Mouse (Mus musculus) midbrain, embryonic 12.5 days (tissue): Measurements from ENCODE around the gene Ctf2. TPM values are rescaled to one million over a fixed set of nuclear protein-coding genes. Genes with fewer than 3 reads are reported as not detected.
A peak's percentile ranks its signal among the peaks of the same experiment; 100 is the strongest.

Source experiments
- ATAC-seq: fragments of 200-750 bp; cut with Nextera tagmentation; 2 replicates; pipeline ENCODE4 v1.8.0; 2017; ENCODE audit warnings: low read depth, moderate TSS enrichment, moderate library complexity; ENCODE audit not compliant: low FRiP score
- H3K27ac ChIP-seq: fragments of 300-500 bp; sonication (generic); replicated peaks from 2 replicates; pipeline ENCODE4 v1.5.1; 2016; ENCODE audit warnings: mild to moderate bottlenecking
- H3K27me3 ChIP-seq: fragments of 300-500 bp; sonication (generic); 2 replicates; pipeline ENCODE4 v1.6.1; 2016; ENCODE audit warnings: mild to moderate bottlenecking
- H3K36me3 ChIP-seq: fragments of 300-500 bp; sonication (generic); 2 replicates; pipeline ENCODE4 v1.6.1; 2016
- H3K4me1 ChIP-seq: fragments of 300-500 bp; sonication (generic); 2 replicates; pipeline ENCODE4 v1.6.1; 2016
- H3K4me2 ChIP-seq: fragments of 300-500 bp; sonication (generic); replicated peaks from 2 replicates; pipeline ENCODE4 v1.6.1; 2016; ENCODE audit warnings: mild to moderate bottlenecking, moderate library complexity
- H3K4me3 ChIP-seq: fragments of 300-500 bp; sonication (generic); 2 replicates; pipeline ENCODE4 v1.5.1; 2016; ENCODE audit warnings: mild to moderate bottlenecking
- H3K9ac ChIP-seq: fragments of 300-500 bp; sonication (generic); replicated peaks from 2 replicates; pipeline ENCODE4 v1.6.1; 2016; ENCODE audit warnings: mild to moderate bottlenecking, moderate library complexity
- H3K9me3 ChIP-seq: fragments of 300-500 bp; sonication (generic); 2 replicates; pipeline ENCODE4 v1.6.1; 2016; ENCODE audit warnings: mild to moderate bottlenecking
- WGBS: fragments of 180-500 bp; shearing (Covaris S2); methylation state at CpG from one replicate; pipeline ENCODE4 v1.1.7; 2016; 5-methylcytosine and 5-hydroxymethylcytosine counted together
- polyA plus RNA-seq: library from polyadenylated mRNA; unstranded; fragments of >200 nt; fragmentation: Nextera tagmentation; extraction: Ambion mirVana; gene quantifications from 2 replicates; pipeline ENCODE4 v1.2.1, GENCODE M21; 2016

The Ctf2 gene
- polyA plus RNA-seq, 1 experiment from 2014 or later, result 0.13 TPM

GRCm38 (mm10) chr7:127689626-127690280, 42.2 kb downstream of the Ctf2 start:
- H3K4me3 ChIP-seq, result no peak overlapping the region
- 73% methylated on average over 9 of the region's 9 CpGs for WGBS
- no peak for ATAC-seq

GRCm38 (mm10) chr7:127688935-127689334, 43.0 kb downstream of the Ctf2 start:
- H3K9me3 ChIP-seq, result no peaks in the 10 kb centered on the region
- 94% methylated on average over 7 of the region's 7 CpGs for WGBS
- H3K4me1 ChIP-seq, result peaks cover 10% of the 10 kb centered on the region
- no peaks in the 10 kb centered on the region for H3K36me3 ChIP-seq
- ATAC-seq, result no peak
- no peak overlapping the region for H3K4me2 ChIP-seq
- no peaks in the 10 kb centered on the region for H3K27me3 ChIP-seq
- no peak overlapping the region for H3K9ac ChIP-seq
- H3K27ac ChIP-seq, result no peak overlapping the region
- no peak overlapping the region for H3K4me3 ChIP-seq

More at GRCm38 (mm10) chr7:127689626-127690280, 42.2 kb downstream of the Ctf2 start:
- no peaks in the 10 kb centered on the region for H3K9me3 ChIP-seq
- H3K4me1 ChIP-seq, result peaks cover 10% of the 10 kb centered on the region
- H3K36me3 ChIP-seq, result no peaks in the 10 kb centered on the region
- H3K4me2 ChIP-seq, result no peak overlapping the region
- H3K9ac ChIP-seq, result no peak overlapping the region
- no peaks in the 10 kb centered on the region for H3K27me3 ChIP-seq
- no peak overlapping the region for H3K27ac ChIP-seq

- Histone ChIP-seq H3K27me3 (no peaks in the 10 kb centered on the region), H3K36me3 (no peaks in the 10 kb centered on the region), H3K4me2 (no peak overlapping the region), H3K9me3 (no peaks in the 10 kb centered on the region), H3K4me3 (no peak overlapping the region), H3K4me1 (peaks cover 10% of the 10 kb centered on the region), H3K27ac (no peak overlapping the region), H3K9ac (no peak overlapping the region)
- no peak for ATAC-seq
- 82% methylated on average over 11 of the region's 11 CpGs for WGBS
These were observed 45.1 kb downstream of the Ctf2 start for GRCm38 (mm10) chr7:127686740-127687449.

GRCm38 (mm10) chr7:127685304-127686018, 46.5 kb downstream of the Ctf2 start:
- Histone ChIP-seq H3K4me3 (no peak overlapping the region), H3K36me3 (no peaks in the 10 kb centered on the region), H3K4me2 (no peak overlapping the region), H3K27me3 (no peaks in the 10 kb centered on the region), H3K27ac (no peak overlapping the region), H3K9ac (no peak overlapping the region), H3K9me3 (no peaks in the 10 kb centered on the region), H3K4me1 (no peaks in the 10 kb centered on the region)
- ATAC-seq, result no peak
- WGBS, result 85% methylated on average over 14 of the region's 14 CpGs

GRCm38 (mm10) chr7:127681888-127682553, 49.9 kb downstream of the Ctf2 start:
- no peaks in the 10 kb centered on the region; the same call in 1 of the 2 replicates for H3K4me1 ChIP-seq
- no peak overlapping the region for H3K4me2 ChIP-seq
- no peaks in the 10 kb centered on the region for H3K9me3 ChIP-seq
- no peak overlapping the region for H3K9ac ChIP-seq
- no peak overlapping the region for H3K4me3 ChIP-seq
- no peaks in the 10 kb centered on the region for H3K27me3 ChIP-seq
- no peaks in the 10 kb centered on the region for H3K36me3 ChIP-seq
- WGBS, result 87% methylated on average over 8 of the region's 8 CpGs
- no peak overlapping the region for H3K27ac ChIP-seq
- ATAC-seq, result no peak

- no peak overlapping the region for H3K27ac ChIP-seq
- WGBS, result 92% methylated on average over 13 of the region's 13 CpGs
- H3K4me3 ChIP-seq, result no peak overlapping the region
- H3K4me1 ChIP-seq, result no peaks in the 10 kb centered on the region; the same call in 1 of the 2 replicates
- no peak for ATAC-seq
- H3K27me3 ChIP-seq, result no peaks in the 10 kb centered on the region
- no peaks in the 10 kb centered on the region for H3K9me3 ChIP-seq
- H3K4me2 ChIP-seq, result no peak overlapping the region
- no peaks in the 10 kb centered on the region for H3K36me3 ChIP-seq
- H3K9ac ChIP-seq, result no peak overlapping the region
These were observed 51.4 kb downstream of the Ctf2 start for GRCm38 (mm10) chr7:127680541-127680940.

- H3K36me3 ChIP-seq, result no peaks in the 10 kb centered on the region
- H3K27ac ChIP-seq, result no peak overlapping the region
- WGBS, result 53% methylated on average over 2 of the region's 2 CpGs
- H3K4me2 ChIP-seq, result no peak overlapping the region
- no peaks in the 10 kb centered on the region for H3K9me3 ChIP-seq
- no peak overlapping the region for H3K4me3 ChIP-seq
- ATAC-seq, result no peak
- no peak overlapping the region for H3K9ac ChIP-seq
- H3K4me1 ChIP-seq, result no peaks in the 10 kb centered on the region; the same call in none of the 2 replicates
- H3K27me3 ChIP-seq, result no peaks in the 10 kb centered on the region
These were observed 53.2 kb downstream of the Ctf2 start for GRCm38 (mm10) chr7:127678811-127679210.

- WGBS, result 96% methylated on average over 4 of the region's 4 CpGs
- H3K9me3 ChIP-seq, result no peaks in the 10 kb centered on the region
These were observed 54.4 kb downstream of the Ctf2 start for GRCm38 (mm10) chr7:127677609-127678008.

GRCm38 (mm10) chr7:127677077-127677476, 54.9 kb downstream of the Ctf2 start:
- Histone ChIP-seq H3K27ac (no peak overlapping the region), H3K36me3 (no peaks in the 10 kb centered on the region), H3K4me3 (no peak overlapping the region), H3K9ac (no peak overlapping the region), H3K9me3 (no peaks in the 10 kb centered on the region), H3K4me2 (no peak overlapping the region), H3K4me1 (no peaks in the 10 kb centered on the region; the same call in none of the 2 replicates), H3K27me3 (no peaks in the 10 kb centered on the region)
- WGBS, result 72% methylated on average over 6 of the region's 6 CpGs
- ATAC-seq, result no peak

More at GRCm38 (mm10) chr7:127677609-127678008, 54.4 kb downstream of the Ctf2 start:
- no peak overlapping the region for H3K9ac ChIP-seq
- H3K27me3 ChIP-seq, result no peaks in the 10 kb centered on the region
- no peaks in the 10 kb centered on the region; the same call in none of the 2 replicates for H3K4me1 ChIP-seq
- no peak for ATAC-seq
- H3K4me3 ChIP-seq, result no peak overlapping the region
- H3K27ac ChIP-seq, result no peak overlapping the region
- no peak overlapping the region for H3K4me2 ChIP-seq
- H3K36me3 ChIP-seq, result no peaks in the 10 kb centered on the region

GRCm38 (mm10) chr7:127675391-127675811, 56.6 kb downstream of the Ctf2 start:
- Histone ChIP-seq H3K9me3 (no peaks in the 10 kb centered on the region), H3K27me3 (no peaks in the 10 kb centered on the region), H3K9ac (no peak overlapping the region), H3K36me3 (no peaks in the 10 kb centered on the region), H3K4me2 (no peak overlapping the region), H3K27ac (no peak overlapping the region), H3K4me1 (no peaks in the 10 kb centered on the region; the same call in none of the 2 replicates), H3K4me3 (no peak overlapping the region)
- 82% methylated on average over 9 of the region's 9 CpGs for WGBS
- no peak; the same call in 1 of the 2 replicates for ATAC-seq

GRCm38 (mm10) chr7:127674977-127675376, 57.0 kb downstream of the Ctf2 start:
- H3K27ac ChIP-seq, result no peak overlapping the region
- no peaks in the 10 kb centered on the region for H3K27me3 ChIP-seq
- H3K36me3 ChIP-seq, result no peaks in the 10 kb centered on the region
- no peak overlapping the region for H3K4me3 ChIP-seq
- H3K4me2 ChIP-seq, result no peak overlapping the region
- under 1% methylated on average over 5 of the region's 5 CpGs for WGBS
- no peaks in the 10 kb centered on the region for H3K9me3 ChIP-seq
- peak; percentile 54 for ATAC-seq
- no peak overlapping the region for H3K9ac ChIP-seq
- H3K4me1 ChIP-seq, result no peaks in the 10 kb centered on the region; the same call in none of the 2 replicates
